Mouse (Mus musculus) CD8-positive naive resting alpha-beta T cell, adult 2 months (primary cell): ENCODE measurements around the gene Vmn1r12.
"Not testable (repeated sequence)": the region's sequence is repeated elsewhere in the genome, so short reads cannot be mapped to it uniquely, and the experiment has no call there.

ENCODE experiments used
- DNase-seq, 2 experiments: peaks; one replicate each; pipeline ENCODE4 v3.0.0; 2022; ENCODE audit warnings: low read depth in 2 of 2, low spot score in 2 of 2

The Vmn1r12 gene

GRCm38 (mm10) chr6:57156619-57157018 is at the start of gene Vmn1r12:
Vmn1r12 (plus strand) TSS chr6:57156919.
- DNase-seq, result no peak

- no peak for DNase-seq
Measured at GRCm38 (mm10) chr6:57109154-57109553, 47.6 kb upstream of the Vmn1r12 start, which contains the start of gene Vmn1r10. Vmn1r10 (plus strand) TSS chr6:57109454.

GRCm38 (mm10) chr6:57133155-57133554 is 23.6 kb upstream of the Vmn1r12 start, which contains the start of gene Vmn1r11:
Vmn1r11 (plus strand) TSS chr6:57133455.
- no peak for DNase-seq

GRCm38 (mm10) chr6:57190016-57190415 is 33.3 kb downstream of the Vmn1r12 start:
- not testable (repeated sequence) for DNase-seq

- DNase-seq, result not testable (repeated sequence)
Measured at GRCm38 (mm10) chr6:57202990-57203389, 46.3 kb downstream of the Vmn1r12 start, which contains the start of gene Vmn1r13. Vmn1r13 (plus strand) TSS chr6:57203290.
